Mouse (Mus musculus): Measurements from ENCODE around the gene Dclk3.

The Dclk3 gene

DNA sequence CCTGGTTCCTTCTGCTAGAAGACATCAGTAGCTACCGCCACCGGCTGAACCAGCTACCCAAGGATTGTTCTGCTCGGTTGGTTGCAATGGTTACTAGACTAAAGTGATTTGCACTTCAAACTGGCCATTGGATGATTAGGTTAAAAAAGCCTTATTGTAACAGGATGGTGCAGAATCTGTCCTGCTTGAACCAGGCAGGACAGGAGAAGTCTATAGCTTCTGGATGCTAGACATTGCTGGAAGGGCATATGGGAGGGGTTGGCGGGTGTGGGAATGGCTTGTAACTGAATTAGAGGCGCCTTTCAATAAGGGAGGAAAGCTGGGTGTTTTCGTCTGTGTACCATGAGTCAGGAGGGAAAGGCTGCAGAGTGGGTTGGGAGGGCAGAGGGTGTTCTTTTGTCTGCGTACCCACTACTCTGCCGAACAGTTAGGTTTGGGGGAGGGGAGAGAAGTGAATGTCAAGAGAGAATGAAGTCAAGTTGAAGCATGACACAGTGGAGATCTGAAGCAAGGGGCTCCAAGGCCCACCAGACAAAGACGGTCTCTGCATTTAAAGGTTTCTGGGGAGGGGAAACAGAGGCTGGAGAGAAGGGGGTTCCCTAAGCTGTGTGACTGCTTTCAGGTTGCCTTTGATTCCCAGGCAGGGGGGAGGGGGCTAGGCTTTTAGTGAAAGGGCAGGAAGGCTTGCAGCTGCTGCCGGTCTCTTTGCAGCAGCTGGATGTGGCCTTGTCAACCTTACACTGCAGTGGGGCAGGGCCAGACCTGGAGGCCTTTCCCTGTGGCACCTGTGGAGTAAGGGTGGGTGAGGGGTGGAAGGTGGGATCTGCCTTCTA, 48.0 kb downstream of the Dclk3 start:
- DNase-seq (ENCODE audit: low spot score) = no peak

DNA sequence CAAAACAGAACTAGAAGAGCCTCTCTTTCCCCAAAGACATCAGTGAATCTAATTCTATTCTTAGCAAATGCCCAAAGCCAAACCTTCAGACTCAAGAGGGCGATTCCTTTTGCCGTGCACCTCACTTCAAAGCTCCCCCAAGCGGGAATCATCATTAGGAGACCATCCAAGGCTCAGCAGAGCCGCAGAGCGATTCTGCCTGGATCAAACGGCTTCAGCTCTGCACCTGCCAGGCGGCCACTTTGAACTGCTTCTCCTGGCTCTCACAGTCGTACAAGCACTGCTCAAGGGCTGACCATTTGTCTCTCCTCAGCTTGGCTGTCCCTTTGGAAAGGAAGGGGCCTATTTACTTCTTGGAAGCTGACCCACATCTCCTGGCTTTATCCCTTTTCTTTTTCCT, 51.7 kb downstream of the Dclk3 start:
- no peak for DNase-seq (ENCODE audit: low spot score)

GRCm38 (mm10) chr9:111491280-111491679, 52.4 kb downstream of the Dclk3 start:
- no peak for DNase-seq (ENCODE audit: low spot score)

DNA sequence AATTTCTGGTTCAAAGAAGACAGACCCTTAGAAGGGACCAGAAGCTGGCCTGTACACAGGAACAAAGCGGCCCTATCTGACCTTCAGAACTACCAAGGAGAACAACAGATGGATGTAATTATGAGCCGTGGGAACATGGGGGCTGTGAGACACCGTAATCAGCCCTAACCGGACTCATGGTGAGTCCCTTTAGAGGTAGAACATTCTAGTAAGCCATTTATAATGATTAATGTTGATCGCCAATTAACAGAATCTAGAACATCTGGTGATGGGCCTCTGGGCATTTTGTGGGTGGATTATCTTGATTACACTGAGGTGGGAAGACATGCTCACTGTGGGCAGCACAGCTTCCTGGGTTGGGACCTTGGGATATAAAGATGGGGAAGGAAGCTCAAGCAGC, 54.6 kb downstream of the Dclk3 start:
- no peak for DNase-seq (ENCODE audit: low spot score)

- peak; percentile 69 for DNase-seq (ENCODE audit: low spot score)
Observed at GRCm38 (mm10) chr9:111495561-111495960, 56.7 kb downstream of the Dclk3 start.

GRCm38 (mm10) chr9:111497074-111497811, 58.4 kb downstream of the Dclk3 start:
- peak; percentile 82 for DNase-seq (ENCODE audit: low spot score)

GRCm38 (mm10) chr9:111500211-111500610, 61.3 kb downstream of the Dclk3 start:
- no peak for DNase-seq (ENCODE audit: low spot score)

GRCm38 (mm10) chr9:111506075-111506474, 67.2 kb downstream of the Dclk3 start:
- DNase-seq (ENCODE audit: low spot score) = no peak

- DNase-seq (ENCODE audit: low spot score) = no peak
Observed at GRCm38 (mm10) chr9:111514586-111515473, 75.9 kb downstream of the Dclk3 start.

DNA sequence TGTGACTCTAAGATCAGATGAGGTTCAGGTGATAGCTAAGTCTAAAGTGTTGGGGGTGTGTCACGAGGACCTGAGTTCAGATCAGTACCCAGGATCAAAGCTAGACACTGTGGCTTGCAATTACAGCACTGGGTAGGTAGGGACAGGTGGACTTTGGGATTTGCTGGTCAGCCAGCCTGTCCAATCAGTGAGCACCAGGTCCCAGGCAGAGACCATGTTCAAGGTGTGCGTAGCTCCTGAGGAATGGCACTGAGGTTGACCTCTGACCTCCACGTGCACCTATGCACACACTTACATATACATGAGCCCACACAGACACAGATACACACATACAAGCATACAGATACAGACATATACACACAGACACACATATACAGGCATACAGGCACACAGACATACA, 76.7 kb downstream of the Dclk3 start:
- DNase-seq (ENCODE audit: low spot score) = no peak

- no peak for DNase-seq (ENCODE audit: low spot score)
Observed at GRCm38 (mm10) chr9:111522226-111522625, 83.3 kb downstream of the Dclk3 start.

DNA sequence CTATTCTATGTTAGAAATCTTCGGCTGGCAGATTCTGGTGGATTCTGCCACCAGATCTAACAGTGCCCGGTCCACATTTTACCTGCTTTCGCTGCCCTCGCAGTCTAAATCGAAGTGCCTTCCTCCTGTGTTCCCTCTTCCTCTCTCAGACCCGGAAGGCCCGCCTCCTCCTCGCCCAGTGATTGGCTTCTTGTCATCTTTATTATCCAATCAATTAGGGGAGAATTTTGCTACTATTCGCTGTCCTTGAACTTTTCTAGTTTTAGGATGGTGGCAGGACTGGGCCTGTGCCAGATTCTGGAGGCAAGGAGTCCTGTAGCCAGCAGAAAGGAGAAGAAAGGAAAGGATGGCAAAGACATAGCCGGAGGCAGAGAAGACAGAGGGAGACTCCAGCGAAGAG, 84.2 kb downstream of the Dclk3 start:
- DNase-seq (ENCODE audit: low spot score) = no peak

- no peak for DNase-seq (ENCODE audit: low spot score)
Observed at GRCm38 (mm10) chr9:111523871-111524270, 85.0 kb downstream of the Dclk3 start.

DNA sequence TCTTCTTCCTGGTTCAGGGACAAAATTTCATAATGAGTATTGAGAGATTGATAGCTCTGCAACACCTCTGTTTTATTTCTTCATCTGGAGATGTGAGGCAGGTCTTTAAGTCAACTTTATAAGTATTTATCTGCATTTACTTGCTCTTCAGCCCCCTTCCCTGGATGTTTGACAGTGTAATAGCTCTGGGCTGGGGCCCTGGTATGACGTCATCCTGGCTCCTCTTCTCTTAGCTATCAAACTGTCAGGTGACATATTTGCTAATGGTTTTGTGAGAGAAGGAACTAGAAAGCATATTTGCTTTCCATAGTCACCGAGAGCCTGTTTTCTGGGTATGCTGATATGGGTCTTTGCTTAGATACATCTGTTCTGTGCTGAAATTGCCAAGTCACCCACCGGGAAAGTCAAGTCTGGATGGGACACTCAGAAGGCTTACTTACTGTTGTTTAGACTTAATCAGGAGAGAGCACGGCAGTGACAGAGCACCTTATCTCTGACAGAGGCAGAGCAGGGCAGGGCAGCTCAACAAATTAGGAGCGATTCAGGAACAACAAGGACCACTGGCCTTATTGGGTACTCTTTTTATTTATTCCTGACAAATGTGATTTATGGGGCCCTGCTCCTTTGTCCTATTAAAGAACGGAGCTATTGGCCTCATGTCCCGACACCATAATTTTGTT, 96.0 kb downstream of the Dclk3 start:
- DNase-seq (ENCODE audit: low spot score) = peak; percentile 18

DNA sequence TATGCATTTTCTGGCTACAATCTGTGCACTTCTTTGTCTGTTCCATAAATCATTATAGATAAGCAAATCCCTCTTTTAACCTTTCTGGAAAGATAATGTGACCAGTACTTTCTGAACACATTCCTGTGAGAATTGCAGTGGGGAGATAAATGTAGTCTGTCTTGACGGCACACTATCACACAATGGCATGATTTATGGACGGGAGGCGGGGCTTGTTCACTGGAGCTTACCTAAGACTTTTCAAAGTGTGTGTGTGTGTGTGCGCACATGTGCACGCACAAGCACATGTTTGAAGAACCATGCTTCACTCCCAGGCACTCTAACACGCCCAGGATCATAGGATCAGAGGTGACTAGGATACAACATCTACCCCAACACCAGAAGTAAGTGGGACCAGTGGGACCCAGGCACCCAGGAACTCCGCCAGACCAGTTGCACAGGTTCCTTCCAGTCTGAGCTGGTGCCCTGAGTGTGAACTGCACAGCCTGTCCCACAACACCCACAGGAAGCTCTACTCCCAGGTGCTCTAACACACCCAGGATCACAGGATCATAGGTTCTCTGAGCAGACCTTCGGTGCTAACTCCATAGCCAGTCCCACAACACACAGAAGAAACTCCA, 96.7 kb downstream of the Dclk3 start:
- peak; percentile 67 for DNase-seq (ENCODE audit: low spot score)
